Mouse (Mus musculus) forebrain, embryonic 15.5 days (tissue): ENCODE data around the gene Mrgpra4. TPM values are rescaled to one million over a fixed set of nuclear protein-coding genes. Genes with fewer than 3 reads are reported as not detected.

Experiments
- ATAC-seq: fragments of 200-750 bp; cut with Nextera tagmentation; replicated peaks from 2 replicates; pipeline ENCODE4 v1.8.0; 2017; ENCODE audit warnings: mild to moderate bottlenecking, moderate TSS enrichment, moderate library complexity
- H3K27ac ChIP-seq: fragments of 300-500 bp; sonication (generic); replicated peaks from 2 replicates; pipeline ENCODE4 v1.5.1; 2015; ENCODE audit warnings: mild to moderate bottlenecking, inconsistent platforms
- H3K27me3 ChIP-seq: fragments of 300-500 bp; sonication (generic); 2 replicates; pipeline ENCODE4 v1.6.1; 2015; ENCODE audit warnings: inconsistent platforms
- H3K36me3 ChIP-seq: fragments of 300-500 bp; sonication (generic); 2 replicates; pipeline ENCODE4 v1.6.1; 2015; ENCODE audit warnings: mild to moderate bottlenecking, inconsistent platforms
- H3K4me1 ChIP-seq: fragments of 300-500 bp; sonication (generic); 2 replicates; pipeline ENCODE4 v1.6.1; 2015; ENCODE audit warnings: inconsistent platforms
- H3K4me2 ChIP-seq: fragments of 300-500 bp; sonication (generic); replicated peaks from 2 replicates; pipeline ENCODE4 v1.6.1; 2015; ENCODE audit warnings: mild to moderate bottlenecking, inconsistent platforms
- H3K4me3 ChIP-seq: fragments of 300-500 bp; sonication (generic); 2 replicates; pipeline ENCODE4 v1.5.1; 2015; ENCODE audit warnings: mild to moderate bottlenecking, inconsistent platforms
- H3K9ac ChIP-seq: fragments of 300-500 bp; sonication (generic); replicated peaks from 2 replicates; pipeline ENCODE4 v1.6.1; 2015; ENCODE audit warnings: mild to moderate bottlenecking, inconsistent platforms
- H3K9me3 ChIP-seq: fragments of 300-500 bp; sonication (generic); 2 replicates; pipeline ENCODE4 v1.6.1; 2016; ENCODE audit warnings: inconsistent platforms
- WGBS: fragments of 180-500 bp; shearing (Covaris S2); methylation state at CpG from one replicate; pipeline ENCODE4 v1.1.7; 2015; ENCODE audit warnings: mixed read lengths; 5-methylcytosine and 5-hydroxymethylcytosine counted together
- polyA plus RNA-seq: library from polyadenylated mRNA; unstranded; fragments of >200 nt; fragmentation: Nextera tagmentation; extraction: Ambion mirVana; gene quantifications from 2 replicates; pipeline ENCODE4 v1.2.1, GENCODE M21; 2015

Mrgpra4 gene
- polyA plus RNA-seq, result not detected in 2 replicates

- Histone ChIP-seq H3K27me3 (no peaks in the 10 kb centered on the region), H3K4me1 (no peaks in the 10 kb centered on the region), H3K36me3 (no peaks in the 10 kb centered on the region), H3K9ac (no peak within 1 kb of the TSS), H3K27ac (no peak within 1 kb of the TSS), H3K4me2 (no peak within 1 kb of the TSS), H3K4me3 (no peak within 1 kb of the TSS), H3K9me3 (no peaks in the 10 kb centered on the region)
- no peak for ATAC-seq
- 65% methylated on average over 1 of the region's 1 CpGs for WGBS
Observed at GRCm38 (mm10) chr7:47981995-47982394, at the start of gene Mrgpra4. TSS of gene Mrgpra4 (minus strand) at chr7:47982095.

- Histone ChIP-seq H3K9me3 (no peaks in the 10 kb centered on the region), H3K9ac (no peak within 1 kb of the TSS), H3K27me3 (no peaks in the 10 kb centered on the region), H3K4me1 (no peaks in the 10 kb centered on the region), H3K36me3 (no peaks in the 10 kb centered on the region), H3K4me3 (no peak within 1 kb of the TSS), H3K27ac (no peak within 1 kb of the TSS), H3K4me2 (no peak within 1 kb of the TSS)
- 84% methylated on average over 3 of the region's 3 CpGs for WGBS
- ATAC-seq, result no peak
Observed at GRCm38 (mm10) chr7:48027497-48027896, 45.6 kb upstream of the Mrgpra4 start, which contains the start of gene Mrgprx1. TSS of gene Mrgprx1 (minus strand) at chr7:48027597.

DNA sequence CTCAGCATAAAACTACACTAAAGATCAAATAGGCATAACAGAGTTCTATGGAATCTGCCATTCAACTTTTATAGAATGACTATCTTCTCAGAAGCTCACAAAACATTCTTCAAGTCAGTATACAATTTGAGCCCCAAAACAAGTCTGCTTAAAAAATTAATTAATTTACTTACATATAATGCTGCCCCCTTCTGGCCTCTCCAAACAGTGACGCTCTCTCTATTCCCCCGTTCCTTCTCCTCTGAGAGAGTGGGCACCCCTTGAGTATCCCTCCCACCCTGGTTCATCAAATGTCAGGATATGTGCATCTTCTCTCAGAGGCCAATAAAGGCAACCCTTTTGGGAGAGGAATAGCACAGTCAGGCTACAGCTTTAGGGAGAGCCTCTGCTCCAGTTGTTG, 36.0 kb upstream of the Mrgpra4 start:
- Histone ChIP-seq H3K9me3 (no peaks in the 10 kb centered on the region), H3K4me3 (no peak overlapping the region), H3K9ac (no peak overlapping the region), H3K4me1 (no peaks in the 10 kb centered on the region), H3K4me2 (no peak overlapping the region), H3K36me3 (no peaks in the 10 kb centered on the region), H3K27me3 (no peaks in the 10 kb centered on the region), H3K27ac (no peak overlapping the region)
- ATAC-seq, result no peak
- 64% methylated on average over 2 of the region's 2 CpGs for WGBS

- H3K4me1 ChIP-seq, result no peaks in the 10 kb centered on the region
- H3K27me3 ChIP-seq, result no peaks in the 10 kb centered on the region
- no peak for ATAC-seq
- no peak overlapping the region for H3K9ac ChIP-seq
- no peak overlapping the region for H3K27ac ChIP-seq
- H3K4me3 ChIP-seq, result no peak overlapping the region
- no peaks in the 10 kb centered on the region for H3K36me3 ChIP-seq
- H3K4me2 ChIP-seq, result no peak overlapping the region
- WGBS, result 77% methylated on average over 3 of the region's 3 CpGs
- H3K9me3 ChIP-seq, result no peaks in the 10 kb centered on the region
Observed at GRCm38 (mm10) chr7:47995689-47996088, 13.8 kb upstream of the Mrgpra4 start.

GRCm38 (mm10) chr7:47986752-47987151, 4.9 kb upstream of the Mrgpra4 start:
- Histone ChIP-seq H3K36me3 (no peaks in the 10 kb centered on the region), H3K4me3 (no peak overlapping the region), H3K4me1 (no peaks in the 10 kb centered on the region), H3K4me2 (no peak overlapping the region), H3K27me3 (no peaks in the 10 kb centered on the region), H3K27ac (no peak overlapping the region), H3K9me3 (no peaks in the 10 kb centered on the region), H3K9ac (no peak overlapping the region)
- no peak for ATAC-seq
- 51% methylated on average over 1 of the region's 1 CpGs for WGBS

Other genes starting within 250 kb of the Mrgpra4 start
- gene Mrgprx1, start 45.5 kb upstream of the Mrgpra4 start, polyA plus RNA-seq, result not detected in 2 replicates
- not detected in 2 replicates for gene Mrgprb5, start 186.9 kb upstream of the Mrgpra4 start, polyA plus RNA-seq
- not detected in 2 replicates for gene Mrgprb4, start 217.2 kb upstream of the Mrgpra4 start, polyA plus RNA-seq